7 mouse cellular contexts compared by ENCODE assay signal in genomic region chr13:18743575-18744265, GRCm38 (mm10). TPM values are rescaled to one million over a fixed set of nuclear protein-coding genes. Genes with fewer than 3 reads are reported as not detected.
DNase-seq lines count a peak whose midpoint lies in the region; ATAC-seq and TF ChIP-seq lines count a peak whose summit lies in the region.

No protein-coding gene starts in this region.

- H3K4me2 ChIP-seq in midbrain, postnatal 0 days (ENCODE audit: low read depth, low read length, poor library complexity, severe bottlenecking): peak overlapping the region; percentile 36
- H3K4me2 ChIP-seq in heart, embryonic 12.5 days: no peak overlapping the region

- no peak overlapping the region for H3K4me3 ChIP-seq in cortical plate, adult 2 months (ENCODE audit: insufficient read depth, low read length)
- H3K4me3 ChIP-seq in midbrain, postnatal 0 days (ENCODE audit: low read depth, low read length): peak overlapping the region; percentile 18; the same call in 1 of the 2 replicates
- no peak overlapping the region for H3K4me3 ChIP-seq in heart, embryonic 12.5 days

- 31% methylated on average over 16 of the region's 16 CpGs for WGBS in midbrain, postnatal 0 days
- 86% methylated on average over 16 of the region's 16 CpGs for WGBS in heart, embryonic 12.5 days

- ATAC-seq in midbrain, postnatal 0 days (ENCODE audit: low FRiP score): peak; percentile 91
- ATAC-seq in heart, embryonic 12.5 days (ENCODE audit: insufficient number of reproducible peaks, low FRiP score): no peak

- no peaks in the 10 kb centered on the region for H3K9me3 ChIP-seq in midbrain, postnatal 0 days (ENCODE audit: low read length)
- no peaks in the 10 kb centered on the region; the same call in 1 of the 2 replicates for H3K9me3 ChIP-seq in heart, embryonic 12.5 days (replicated peaks)

- DNase-seq in cerebellum, adult 18-20 months: peak; percentile 31
- peak; percentile 59 to 62 for DNase-seq in layer of hippocampus, adult 8-10 months (ENCODE audit: low spot score in 2 of 2)
- peak; percentile 62 for DNase-seq in midbrain, postnatal 0 days (ENCODE audit: low spot score)
- no peak for DNase-seq in kidney, postnatal 25 days
- no peak for DNase-seq in gastrocnemius, postnatal 14 days

- H3K36me3 ChIP-seq in midbrain, postnatal 0 days (ENCODE audit: insufficient read depth, low read length): peaks cover 11% of the 10 kb centered on the region
- H3K36me3 ChIP-seq in heart, embryonic 12.5 days: peaks cover 27% of the 10 kb centered on the region

- intact Hi-C loops in gastrocnemius, postnatal 14 days (cut with DNase I; ENCODE audit: low total_unique reads): no loop called here

- TF ChIP-seq POLR2A in cortical plate, adult 2 months (IDR thresholded peaks at IDR 0.05; ENCODE audit: extremely low read depth, insufficient read depth, low read length): no peak

- no peaks in the 10 kb centered on the region; the same call in 1 of the 2 replicates for H3K4me1 ChIP-seq in cortical plate, adult 2 months (ENCODE audit: control insufficient read depth, insufficient read depth, low read length)
- H3K4me1 ChIP-seq in midbrain, postnatal 0 days (ENCODE audit: insufficient read depth, low read length): no peaks in the 10 kb centered on the region
- no peaks in the 10 kb centered on the region for H3K4me1 ChIP-seq in heart, embryonic 12.5 days (replicated peaks)

- H3K27ac ChIP-seq in cortical plate, adult 2 months (ENCODE audit: insufficient read depth, low read length): peak overlapping the region; percentile 33
- H3K27ac ChIP-seq in midbrain, postnatal 0 days (ENCODE audit: low read depth, low read length): peak overlapping the region; percentile 86
- no peak overlapping the region for H3K27ac ChIP-seq in heart, embryonic 12.5 days (ENCODE audit: poor library complexity, severe bottlenecking)

- no peak for TF ChIP-seq CTCF in cortical plate, adult 2 months (IDR thresholded peaks at IDR 0.05; ENCODE audit: extremely low read depth, insufficient read depth, low read length)
- TF ChIP-seq CTCF in midbrain, postnatal 0 days (IDR thresholded peaks at IDR 0.05): no peak

- no peaks in the 10 kb centered on the region for H3K27me3 ChIP-seq in midbrain, postnatal 0 days (ENCODE audit: insufficient read depth, low read length)
- no peaks in the 10 kb centered on the region for H3K27me3 ChIP-seq in heart, embryonic 12.5 days (replicated peaks)

- H3K9ac ChIP-seq in midbrain, postnatal 0 days (replicated peaks; ENCODE audit: low read length, poor library complexity, severe bottlenecking): 0 out of 2 replicates have a peak overlapping the region, but pooled peaks have one; percentile 33
- no peak overlapping the region for H3K9ac ChIP-seq in heart, embryonic 12.5 days

RNA-seq across cellular contexts. Expression of gene Vps41, which starts 26.6 kb away (rescaled TPM):
- polyA plus RNA-seq in cortical plate, adult 2 months (2012; rRNA removed): 118 and 122 TPM in 2 replicates
- 100 to 1,000 TPM; 149 to 164 (median 153) TPM for total RNA-seq in layer of hippocampus, adult 8-10 months (2022)
- 102 and 110 TPM in 2 replicates for total RNA-seq in midbrain, postnatal 0 days (2014; rRNA removed)
- polyA plus RNA-seq in midbrain, postnatal 0 days (2015; fragmentation: Nextera tagmentation; extraction: Ambion mirVana): 95.5 and 98.4 TPM in 2 replicates
- 52.7 and 55.8 TPM in 2 replicates for polyA plus RNA-seq in heart, embryonic 12.5 days (2016; fragmentation: Nextera tagmentation; extraction: Ambion mirVana)
- 10 to 100 TPM; 30.8 to 33.8 TPM for total RNA-seq in gastrocnemius, postnatal 14 days (2021)

Comparison
In these comparisons a context has a peak if more than half of its experiments do, and no peak if none do; other contexts are left out.
1. DNase-seq: peak in cerebellum, adult 18-20 months (2 of 2), layer of hippocampus, adult 8-10 months (2 of 2) and midbrain, postnatal 0 days (single experiment); none in kidney, postnatal 25 days (0 of 2) and gastrocnemius, postnatal 14 days (single experiment).